Mouse (Mus musculus) lung, embryonic 16.5 days (tissue): ENCODE measurements around the gene Sf3b1. TPM values are rescaled to one million over a fixed set of nuclear protein-coding genes. Genes with fewer than 3 reads are reported as not detected.

Experiments
- ATAC-seq: fragments of 200-750 bp; cut with Nextera tagmentation; 2 replicates; pipeline ENCODE4 v1.8.0; 2017; ENCODE audit warnings: low read depth, mild to moderate bottlenecking, moderate library complexity
- H3K27ac ChIP-seq: fragments of 300-500 bp; sonication (generic); 2 replicates; pipeline ENCODE4 v1.5.1; 2014; ENCODE audit warnings: mild to moderate bottlenecking, control low read depth, low read length
- H3K27me3 ChIP-seq: fragments of 300-500 bp; sonication (generic); 2 replicates; pipeline ENCODE4 v1.6.1; 2014; ENCODE audit warnings: low read depth, low read length, mixed read lengths; ENCODE audit not compliant: control insufficient read depth, insufficient read depth
- H3K36me3 ChIP-seq: fragments of 300-500 bp; sonication (generic); 2 replicates; pipeline ENCODE4 v1.6.1; 2014; ENCODE audit warnings: low read length; ENCODE audit not compliant: control insufficient read depth, insufficient read depth
- H3K4me1 ChIP-seq: fragments of 300-500 bp; sonication (generic); replicated peaks from 2 replicates; pipeline ENCODE4 v1.6.1; 2014; ENCODE audit warnings: low read length, mixed read lengths; ENCODE audit not compliant: control insufficient read depth, insufficient read depth
- H3K4me2 ChIP-seq: fragments of 300-500 bp; sonication (generic); 2 replicates; pipeline ENCODE4 v1.6.1; 2014; ENCODE audit warnings: low read depth, low read length, control low read depth
- H3K4me3 ChIP-seq: fragments of 300-500 bp; sonication (generic); 2 replicates; pipeline ENCODE4 v1.5.1; 2014; ENCODE audit warnings: mild to moderate bottlenecking, low read length, control low read depth
- H3K9ac ChIP-seq: fragments of 300-500 bp; sonication (generic); 2 replicates; pipeline ENCODE4 v1.6.1; 2014; ENCODE audit warnings: low read length, control low read depth
- H3K9me3 ChIP-seq: fragments of 300-500 bp; sonication (generic); 2 replicates; pipeline ENCODE4 v1.6.1; 2016; ENCODE audit warnings: low read length; ENCODE audit not compliant: control insufficient read depth
- whole genome bisulfite sequencing: fragments of 180-500 bp; shearing (Covaris S2); extraction: QIAGEN DNeasy Blood & Tissue Kit; methylation state at CpG from one replicate; pipeline ENCODE4 v1.1.7; 2014; 5-methylcytosine and 5-hydroxymethylcytosine counted together
- polyA plus RNA-seq: library from polyadenylated mRNA; unstranded; fragments of >200 nt; fragmentation: Nextera tagmentation; extraction: Ambion mirVana; gene quantifications from 2 replicates; pipeline ENCODE4 v1.2.1, GENCODE M21; 2015

Gene Sf3b1
- polyA plus RNA-seq, 1 experiment from 2014 or later = 321 TPM

DNA sequence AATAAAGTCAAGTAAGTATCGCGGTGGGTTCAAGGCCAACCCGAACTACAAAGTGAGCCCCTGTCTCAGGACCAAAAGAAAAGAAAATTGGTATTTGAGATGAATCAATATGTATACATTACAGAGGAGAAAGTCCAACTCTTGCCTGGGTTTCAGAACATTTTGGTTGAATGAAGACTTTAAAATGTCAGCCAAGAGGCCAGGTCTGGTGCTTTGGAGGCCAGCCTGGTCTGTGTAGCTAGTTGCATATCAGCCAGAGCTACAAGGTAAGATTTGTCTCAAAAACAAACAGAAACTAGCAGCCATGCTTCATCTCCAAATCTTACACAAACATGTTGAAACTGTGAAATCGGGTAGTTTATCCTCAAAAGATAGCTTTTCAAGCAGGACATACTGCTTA is 26.3 kb upstream of the Sf3b1 start:
- no peak overlapping the region; the same call in 1 of the 2 replicates for H3K27ac ChIP-seq
- peaks cover 3% of the 10 kb centered on the region; the same call in 1 of the 2 replicates for H3K36me3 ChIP-seq
- H3K4me2 ChIP-seq = peak overlapping the region; percentile 59
- H3K9me3 ChIP-seq = no peaks in the 10 kb centered on the region
- 64% methylated on average over 4 of the region's 4 CpGs for WGBS
- H3K4me1 ChIP-seq = peaks cover 11% of the 10 kb centered on the region
- no peak for ATAC-seq
- no peaks in the 10 kb centered on the region; the same call in 1 of the 2 replicates for H3K27me3 ChIP-seq
- peak overlapping the region; percentile 69; the same call in 1 of the 2 replicates for H3K9ac ChIP-seq
- H3K4me3 ChIP-seq = peak overlapping the region; percentile 64

DNA sequence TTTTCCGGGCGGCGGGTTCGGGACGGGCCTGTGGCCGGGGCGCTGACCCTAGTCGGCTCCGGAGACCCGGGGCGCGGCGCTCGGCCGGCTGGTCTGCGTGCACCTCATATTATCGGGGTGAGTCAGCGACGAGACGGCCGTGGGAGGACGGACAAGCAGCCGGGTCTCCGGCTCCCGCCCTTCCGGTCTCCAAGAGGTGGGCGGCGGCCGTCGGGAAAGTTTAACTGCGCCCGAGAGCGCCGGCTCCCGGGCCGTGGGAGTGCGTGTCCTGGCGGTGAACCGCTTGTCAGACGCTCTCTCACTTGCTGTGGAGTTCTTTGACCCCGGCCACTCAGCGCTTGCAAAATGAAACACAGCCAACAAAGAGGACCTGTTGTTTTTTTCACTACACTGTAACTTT is 25.7 kb upstream of the Sf3b1 start:
- Histone ChIP-seq H3K4me3 (peak overlapping the region; percentile 64), H3K4me2 (peak overlapping the region; percentile 59), H3K27me3 (no peaks in the 10 kb centered on the region; the same call in 1 of the 2 replicates), H3K9me3 (no peaks in the 10 kb centered on the region), H3K27ac (peak overlapping the region; percentile 79), H3K36me3 (peaks cover 3% of the 10 kb centered on the region; the same call in 1 of the 2 replicates), H3K9ac (peak overlapping the region; percentile 69), H3K4me1 (peaks cover 11% of the 10 kb centered on the region)
- WGBS = under 1% methylated on average over 42 of the region's 42 CpGs
- ATAC-seq = peak; percentile 64

DNA sequence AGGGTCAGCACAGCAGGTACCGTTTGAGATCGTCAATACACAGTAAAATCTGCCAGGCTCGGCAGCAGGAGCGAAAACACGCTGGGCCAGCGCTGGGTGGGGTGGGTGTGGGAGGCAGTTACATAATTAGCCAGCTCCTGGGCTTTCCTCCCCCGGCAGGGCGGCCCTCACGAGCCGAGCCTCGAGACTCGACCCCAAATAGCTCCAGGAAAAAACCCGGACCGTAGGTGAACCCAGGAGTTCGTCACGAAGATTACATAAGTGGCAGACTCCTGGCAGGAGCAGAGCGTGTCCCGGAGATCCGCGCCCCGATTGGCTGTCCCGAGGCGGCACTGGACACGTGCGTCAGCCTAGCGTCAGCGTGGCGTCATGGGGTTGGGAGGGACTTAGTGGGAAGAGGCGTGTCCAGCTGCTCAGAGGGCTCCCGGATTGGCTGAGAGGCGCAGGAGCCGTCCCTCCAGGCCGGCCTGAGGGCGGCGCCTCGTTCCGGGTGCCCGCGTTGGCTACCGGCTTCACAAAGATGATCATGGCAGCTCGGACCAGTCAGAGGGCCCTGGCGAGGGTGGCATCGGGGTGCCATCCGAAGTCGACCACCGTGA is 25.2 kb upstream of the Sf3b1 start, which contains the start of gene Coq10b:
Coq10b (plus strand) TSS at position 416 of the 599 bp plus-strand sequence.
- H3K9ac ChIP-seq = peak within 1 kb of the TSS; percentile 75
- 1% methylated on average over 46 of the region's 46 CpGs for WGBS

GRCm38 (mm10) chr1:55051671-55052070 is 24.4 kb upstream of the Sf3b1 start:
- WGBS = 63% methylated on average over 3 of the region's 3 CpGs
- Histone ChIP-seq H3K4me2 (peak overlapping the region; percentile 92; the same call in 1 of the 2 replicates), H3K9ac (peak overlapping the region; percentile 75), H3K4me1 (peaks cover 11% of the 10 kb centered on the region), H3K9me3 (no peaks in the 10 kb centered on the region), H3K4me3 (peak overlapping the region; percentile 64), H3K27ac (no peak overlapping the region; the same call in 1 of the 2 replicates), H3K27me3 (no peaks in the 10 kb centered on the region; the same call in 1 of the 2 replicates), H3K36me3 (peaks cover under 1% of the 10 kb centered on the region; the same call in 1 of the 2 replicates)
- ATAC-seq = no peak

More for the DNA sequence above, 25.2 kb upstream of the Sf3b1 start, which contains the start of gene Coq10b:
- Histone ChIP-seq H3K4me1 (peaks cover 11% of the 10 kb centered on the region), H3K4me2 (peak within 1 kb of the TSS; percentile 92), H3K9me3 (no peaks in the 10 kb centered on the region), H3K36me3 (peaks cover 3% of the 10 kb centered on the region; the same call in 1 of the 2 replicates), H3K4me3 (peak within 1 kb of the TSS; percentile 64), H3K27ac (peak within 1 kb of the TSS; percentile 81), H3K27me3 (no peaks in the 10 kb centered on the region; the same call in 1 of the 2 replicates)
- ATAC-seq = peak; percentile 100

DNA sequence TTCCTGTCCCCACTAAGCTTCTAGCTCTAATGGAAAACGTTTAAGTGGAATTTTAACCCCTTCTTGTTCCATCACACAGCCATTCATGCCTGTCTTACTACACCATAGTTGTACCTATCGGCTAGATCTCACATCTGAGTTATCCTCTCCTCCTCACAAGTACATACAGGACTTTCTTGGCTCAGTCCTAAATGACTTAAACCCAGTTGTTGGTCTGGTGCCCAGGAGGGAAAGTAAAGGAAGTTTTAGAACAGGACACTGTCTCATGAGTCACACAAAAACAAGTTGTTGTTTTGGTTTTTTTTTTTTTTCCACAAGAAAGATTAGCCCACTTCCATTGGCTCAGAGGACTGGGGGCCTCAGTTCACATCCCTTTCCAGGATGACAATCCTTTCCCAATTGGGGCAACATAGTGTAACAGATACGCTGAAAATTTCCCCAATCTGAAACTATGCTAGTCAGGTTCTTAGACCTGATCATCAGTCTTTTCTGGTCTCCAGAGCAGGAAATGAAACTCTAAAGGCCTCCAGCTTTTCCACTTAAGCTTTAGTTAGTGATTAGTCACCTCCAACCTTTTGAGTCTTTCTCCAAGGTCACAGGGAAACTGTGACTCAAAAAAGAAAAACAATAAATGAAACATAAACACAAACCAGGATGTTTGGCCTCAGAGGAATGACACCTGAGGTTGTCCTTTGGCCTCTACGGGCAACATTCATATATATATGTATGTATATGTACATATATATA is 21.7 kb upstream of the Sf3b1 start:
- H3K9ac ChIP-seq = no peak overlapping the region
- no peaks in the 10 kb centered on the region for H3K36me3 ChIP-seq
- ATAC-seq = no peak
- no peak overlapping the region for H3K4me3 ChIP-seq
- H3K4me2 ChIP-seq = no peak overlapping the region
- H3K27ac ChIP-seq = no peak overlapping the region
- H3K4me1 ChIP-seq = peaks cover 11% of the 10 kb centered on the region
- H3K27me3 ChIP-seq = no peaks in the 10 kb centered on the region; the same call in 1 of the 2 replicates
- no peaks in the 10 kb centered on the region for H3K9me3 ChIP-seq
- 65% methylated on average over 4 of the region's 4 CpGs for WGBS

GRCm38 (mm10) chr1:55043164-55043563 is 15.9 kb upstream of the Sf3b1 start:
- no peak overlapping the region for H3K4me3 ChIP-seq
- no peaks in the 10 kb centered on the region for H3K9me3 ChIP-seq
- H3K4me2 ChIP-seq = no peak overlapping the region
- no peak for ATAC-seq
- H3K27me3 ChIP-seq = no peaks in the 10 kb centered on the region
- H3K27ac ChIP-seq = no peak overlapping the region
- no peaks in the 10 kb centered on the region for H3K36me3 ChIP-seq
- 77% methylated on average over 3 of the region's 3 CpGs for WGBS
- H3K9ac ChIP-seq = no peak overlapping the region
- no peaks in the 10 kb centered on the region for H3K4me1 ChIP-seq

- no peaks in the 10 kb centered on the region for H3K4me1 ChIP-seq
- H3K27me3 ChIP-seq = no peaks in the 10 kb centered on the region
- no peak overlapping the region for H3K27ac ChIP-seq
- H3K9me3 ChIP-seq = no peaks in the 10 kb centered on the region
- H3K4me3 ChIP-seq = no peak overlapping the region
- 53% methylated on average over 1 of the region's 1 CpGs for WGBS
- no peak overlapping the region for H3K9ac ChIP-seq
- no peak for ATAC-seq
- H3K4me2 ChIP-seq = no peak overlapping the region
- no peaks in the 10 kb centered on the region for H3K36me3 ChIP-seq
Measured at GRCm38 (mm10) chr1:55042246-55042645, 15.0 kb upstream of the Sf3b1 start.

DNA sequence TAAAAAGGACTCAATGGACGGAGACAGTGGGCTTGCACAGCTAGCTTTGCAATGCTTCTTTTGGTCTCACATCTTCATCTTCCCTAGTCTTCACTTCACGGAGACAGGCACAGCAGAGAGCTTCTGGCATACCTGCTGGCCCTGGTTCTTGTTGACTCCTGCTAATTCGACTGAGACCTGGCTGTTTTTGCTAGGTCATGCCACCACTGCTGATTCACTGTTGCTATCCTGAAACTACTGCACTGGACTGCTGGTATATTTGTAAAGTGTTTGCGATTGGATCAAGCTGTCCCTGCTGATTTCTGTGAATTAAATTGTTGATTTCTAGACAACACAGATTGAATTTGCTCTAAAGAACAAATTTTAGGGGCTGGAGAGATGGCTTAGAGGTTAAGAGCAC is 14.4 kb upstream of the Sf3b1 start:
- Histone ChIP-seq H3K27me3 (no peaks in the 10 kb centered on the region), H3K4me3 (no peak overlapping the region), H3K9me3 (no peaks in the 10 kb centered on the region), H3K9ac (no peak overlapping the region), H3K36me3 (no peaks in the 10 kb centered on the region), H3K4me2 (no peak overlapping the region), H3K4me1 (no peaks in the 10 kb centered on the region), H3K27ac (no peak overlapping the region)
- ATAC-seq = no peak
- 80% methylated on average over 4 of the region's 4 CpGs for WGBS

DNA sequence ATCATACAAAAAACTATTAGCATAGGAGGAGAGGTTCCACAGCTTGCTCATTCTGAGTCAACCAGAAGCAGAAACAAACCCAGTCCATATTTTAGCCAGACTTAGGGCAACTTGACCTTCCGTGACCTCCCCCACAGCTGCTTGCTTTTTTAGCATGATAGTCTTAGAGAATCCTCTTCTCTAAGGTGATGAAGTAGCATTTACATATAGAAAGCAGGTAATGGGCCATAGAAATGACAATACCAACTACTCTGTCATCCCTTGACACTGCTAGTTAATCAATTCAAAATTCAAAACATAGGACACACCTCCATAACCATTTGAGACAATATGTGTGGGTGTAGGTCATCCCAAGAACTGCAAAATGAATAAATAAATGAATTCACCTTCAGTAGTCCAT is 12.7 kb upstream of the Sf3b1 start:
- WGBS = 84% methylated on average over 1 of the region's 1 CpGs
- H3K27ac ChIP-seq = no peak overlapping the region
- H3K36me3 ChIP-seq = no peaks in the 10 kb centered on the region
- no peaks in the 10 kb centered on the region for H3K27me3 ChIP-seq
- H3K4me1 ChIP-seq = no peaks in the 10 kb centered on the region
- no peak overlapping the region for H3K4me3 ChIP-seq
- no peak overlapping the region for H3K4me2 ChIP-seq
- ATAC-seq = no peak
- no peak overlapping the region for H3K9ac ChIP-seq
- H3K9me3 ChIP-seq = no peaks in the 10 kb centered on the region
